8 mouse cellular contexts compared by ENCODE assay signal in genomic region chr3:127837154-127837865, GRCm38 (mm10). TPM values are rescaled to one million over a fixed set of nuclear protein-coding genes. Genes with fewer than 3 reads are reported as not detected.
A peak's percentile ranks its signal among the peaks of the same experiment; 100 is the strongest.
DNase-seq lines count a peak whose midpoint lies in the region; ATAC-seq and TF ChIP-seq lines count a peak whose summit lies in the region.

Gene Ap1ar (minus strand): TSS chr3:127837523.

- peaks cover 0 to 2% of the 10 kb centered on the region in 2 experiments; a peak in 1 of 4 replicates for H3K4me1 ChIP-seq in ES-E14 (ENCODE audit: control insufficient read depth in 2 of 2, insufficient read depth in 2 of 2, low read length in 2 of 2, poor library complexity in 1 of 2)
- H3K4me1 ChIP-seq in forebrain, embryonic 16.5 days (replicated peaks; ENCODE audit: control insufficient read depth, insufficient read depth, low read length), result peaks cover 26% of the 10 kb centered on the region
- H3K4me1 ChIP-seq in lung, embryonic 14.5 days (ENCODE audit: insufficient read depth), result peaks cover 5% of the 10 kb centered on the region; the same call in 1 of the 2 replicates
- H3K4me1 ChIP-seq in olfactory bulb, adult 2 months (ENCODE audit: control insufficient read depth, insufficient read depth, low read length), result peaks cover 2% of the 10 kb centered on the region; the same call in 1 of the 2 replicates
- peaks cover 6% of the 10 kb centered on the region for H3K4me1 ChIP-seq in thymus, adult 2 months (replicated peaks; ENCODE audit: control insufficient read depth, insufficient read depth, low read length)

- peak; percentile 81 for TF ChIP-seq CTCF in layer of hippocampus, adult 2 months (conservative IDR thresholded peaks at IDR 0.05)
- TF ChIP-seq CTCF in lung, embryonic 14.5 days (IDR thresholded peaks at IDR 0.05; ENCODE audit: low read depth), result peak; percentile 76
- TF ChIP-seq CTCF in olfactory bulb, adult 2 months (IDR thresholded peaks at IDR 0.05; ENCODE audit: insufficient read depth, low read depth, low read length), result peak; percentile 20; the same call in 1 of the 2 replicates
- peak; percentile 63; the same call in 1 of the 2 replicates for TF ChIP-seq CTCF in thymus, adult 2 months (IDR thresholded peaks at IDR 0.05; ENCODE audit: borderline replicate concordance, control insufficient read depth, extremely low read depth, insufficient read depth, low read length, poor library complexity)

- H3K27me3 ChIP-seq in forebrain, embryonic 16.5 days (replicated peaks; ENCODE audit: control insufficient read depth, insufficient read depth, low read length), result no peaks in the 10 kb centered on the region
- no peaks in the 10 kb centered on the region for H3K27me3 ChIP-seq in lung, embryonic 14.5 days (ENCODE audit: insufficient read depth, low read length)
- H3K27me3 ChIP-seq in thymus, adult 2 months (ENCODE audit: control insufficient read depth, insufficient read depth, low read length), result no peaks in the 10 kb centered on the region

- intact Hi-C loops in heart, postnatal 36 days (cut with DNase I), result loop anchor here (2.0 to 5.0 kb wide), 7 partner anchors 45 to 1995 kb away; partner anchors contain the start of genes Fam241a, Gar1, Larp7 and Zgrf1

- under 1% methylated on average over 74 of the region's 89 CpGs for WGBS in forebrain, embryonic 16.5 days
- whole genome bisulfite sequencing in lung, embryonic 14.5 days, result under 1% methylated on average over 81 of the region's 89 CpGs
- under 1% methylated on average over 88 of the region's 89 CpGs for WGBS in olfactory bulb, adult 2 months
- WGBS in thymus, adult 2 months, result under 1% methylated on average over 89 of the region's 89 CpGs

- in situ Hi-C loops in ES-E14 (cut with MboI; ENCODE audit: low sequenced_read_pairs in 2 of 2, unreplicated experiment in 2 of 2), result no loop called here

- peak; percentile 98 for ATAC-seq in forebrain, embryonic 16.5 days
- peak; percentile 98 for ATAC-seq in lung, embryonic 14.5 days (ENCODE audit: insufficient read depth)

- H3K9ac ChIP-seq in ES-E14 (ENCODE audit: insufficient read depth, low read depth, low read length, poor library complexity, severe bottlenecking), result peak within 1 kb of the TSS; percentile 96
- peak within 1 kb of the TSS; percentile 94 for H3K9ac ChIP-seq in forebrain, embryonic 16.5 days (replicated peaks; ENCODE audit: low read depth, low read length)
- peak within 1 kb of the TSS; percentile 86 for H3K9ac ChIP-seq in lung, embryonic 14.5 days

- peak within 1 kb of the TSS; percentile 72 to 84 for H3K4me3 ChIP-seq in ES-E14 (ENCODE audit: insufficient read depth in 1 of 2, low read depth in 1 of 2, low read length in 2 of 2, poor library complexity in 1 of 2, severe bottlenecking in 1 of 2)
- peak within 1 kb of the TSS; percentile 92 for H3K4me3 ChIP-seq in forebrain, embryonic 16.5 days (replicated peaks; ENCODE audit: low read length)
- H3K4me3 ChIP-seq in layer of hippocampus, adult 2 months, result peak within 1 kb of the TSS; percentile 71
- peak within 1 kb of the TSS; percentile 85 for H3K4me3 ChIP-seq in lung, embryonic 14.5 days (ENCODE audit: low read depth, low read length)
- peak within 1 kb of the TSS; percentile 90 for H3K4me3 ChIP-seq in olfactory bulb, adult 2 months (ENCODE audit: insufficient read depth, low read depth, low read length)
- peak within 1 kb of the TSS; percentile 92 for H3K4me3 ChIP-seq in thymus, adult 2 months (ENCODE audit: control insufficient read depth, insufficient read depth, low read length)

- H3K27ac ChIP-seq in ES-E14 (ENCODE audit: insufficient read depth, low read depth, low read length, poor library complexity, severe bottlenecking), result peak within 1 kb of the TSS; percentile 51; the same call in 1 of the 2 replicates
- peak within 1 kb of the TSS; percentile 92 for H3K27ac ChIP-seq in forebrain, embryonic 16.5 days (ENCODE audit: low read length)
- H3K27ac ChIP-seq in layer of hippocampus, adult 2 months, result peak within 1 kb of the TSS; percentile 97
- peak within 1 kb of the TSS; percentile 96 for H3K27ac ChIP-seq in lung, embryonic 14.5 days (ENCODE audit: low read depth)
- H3K27ac ChIP-seq in olfactory bulb, adult 2 months (ENCODE audit: insufficient read depth, low read depth, low read length), result peak within 1 kb of the TSS; percentile 84
- H3K27ac ChIP-seq in thymus, adult 2 months (ENCODE audit: control insufficient read depth, insufficient read depth, low read length), result peak within 1 kb of the TSS; percentile 70

- H3K9me3 ChIP-seq in ES-E14 (ENCODE audit: control insufficient read depth, insufficient read depth, low read depth, low read length), result no peaks in the 10 kb centered on the region
- no peaks in the 10 kb centered on the region for H3K9me3 ChIP-seq in forebrain, embryonic 16.5 days (ENCODE audit: control insufficient read depth, low read length)
- H3K9me3 ChIP-seq in lung, embryonic 14.5 days (ENCODE audit: low read depth, low read length), result no peaks in the 10 kb centered on the region

- peak within 1 kb of the TSS; percentile 71 for H3K4me2 ChIP-seq in forebrain, embryonic 16.5 days (ENCODE audit: low read length)
- H3K4me2 ChIP-seq in lung, embryonic 14.5 days, result peak within 1 kb of the TSS; percentile 91

- no peaks in the 10 kb centered on the region for H3K36me3 ChIP-seq in ES-E14 (ENCODE audit: control insufficient read depth, insufficient read depth, low read length, poor library complexity, severe bottlenecking)
- 0 out of 2 replicates have a peak, but pooled peaks cover 2% of the 10 kb centered on the region for H3K36me3 ChIP-seq in forebrain, embryonic 16.5 days (ENCODE audit: control insufficient read depth, insufficient read depth)
- H3K36me3 ChIP-seq in lung, embryonic 14.5 days (ENCODE audit: insufficient read depth), result 0 out of 2 replicates have a peak, but pooled peaks cover 2% of the 10 kb centered on the region
- H3K36me3 ChIP-seq in thymus, adult 2 months (ENCODE audit: control insufficient read depth, insufficient read depth, low read length), result no peaks in the 10 kb centered on the region

- DNase-seq in ES-E14 (ENCODE audit: low read depth, low spot score), result peak; percentile 84
- DNase-seq in cerebellum, adult 11-12 months, result peak; percentile 95
- peak; percentile 97 to 98 for DNase-seq in heart, postnatal 36 days
- DNase-seq in layer of hippocampus, adult 2 months (ENCODE audit: low spot score in 2 of 2), result peak; percentile 96
- peak; percentile 98 for DNase-seq in lung, embryonic 14.5 days
- peak; percentile 95 for DNase-seq in thymus, adult 2 months

- TF ChIP-seq POLR2A in olfactory bulb, adult 2 months (IDR thresholded peaks at IDR 0.05; ENCODE audit: insufficient read depth, low read depth, low read length), result peak; percentile 97
- TF ChIP-seq POLR2A in thymus, adult 2 months (IDR thresholded peaks at IDR 0.05; ENCODE audit: control insufficient read depth, extremely low read depth, insufficient read depth, low read length, poor library complexity), result peak; percentile 91

TF ChIP-seq in ES-E14, 5 proteins besides CTCF, POLR2A, EP300 and RAD21:
- TF ChIP-seq HCFC1 (IDR thresholded peaks at IDR 0.05; ENCODE audit: borderline replicate concordance, insufficient read depth, low read length), result 0 out of 2 replicates have a peak, but pooled peaks have one; percentile 46
- no peak for TF ChIP-seq CHD2 (IDR thresholded peaks at IDR 0.05; ENCODE audit: low read depth, low read length)

RNA-seq across cellular contexts. Expression of gene Ap1ar, which starts in this region (rescaled TPM):
- 34.4 and 48.1 TPM in 2 replicates for total RNA-seq in ES-E14 (2012; rRNA removed)
- 83.0 and 83.1 TPM in 2 replicates for polyA plus RNA-seq in forebrain, embryonic 16.5 days (2015; fragmentation: Nextera tagmentation; extraction: Ambion mirVana)
- 10 to 100 TPM; 14.5 to 19.0 TPM for total RNA-seq in heart, postnatal 36 days (2021)
- 10 to 100 TPM; 77.9 to 83.1 TPM for total RNA-seq in layer of hippocampus, adult 2 months (2021)
- 56.5 and 69.5 TPM in 2 replicates for polyA plus RNA-seq in lung, embryonic 14.5 days (2014; fragmentation: Nextera tagmentation; extraction: Ambion mirVana)
- polyA plus RNA-seq in olfactory bulb, adult 2 months (2012; ENCODE audit: insufficient read depth, insufficient read length, low replicate concordance, missing spikeins), result not detected in 2 replicates
- 25.2 and 30.5 TPM in 2 replicates for polyA plus RNA-seq in thymus, adult 2 months (2012; rRNA removed)

Comparison
In these comparisons a context has a peak if more than half of its experiments do, and no peak if none do; other contexts are left out.
1. Peak in every context shown above with its lines: DNase-seq, ATAC-seq, H3K4me3 ChIP-seq and H3K27ac ChIP-seq.
2. CTCF ChIP-seq: peak in every context shown above with its lines; median percentile 81 in layer of hippocampus, adult 2 months; 76 in lung, embryonic 14.5 days; 63 in thymus, adult 2 months; 20 in olfactory bulb, adult 2 months.